Mouse (Mus musculus): ENCODE measurements around the gene Olfr785.
A peak's percentile ranks its signal among the peaks of the same experiment; 100 is the strongest.
"Not testable (repeated sequence)": the region's sequence is repeated elsewhere in the genome, so short reads cannot be mapped to it uniquely, and the experiment has no call there.

Gene Olfr785

DNA sequence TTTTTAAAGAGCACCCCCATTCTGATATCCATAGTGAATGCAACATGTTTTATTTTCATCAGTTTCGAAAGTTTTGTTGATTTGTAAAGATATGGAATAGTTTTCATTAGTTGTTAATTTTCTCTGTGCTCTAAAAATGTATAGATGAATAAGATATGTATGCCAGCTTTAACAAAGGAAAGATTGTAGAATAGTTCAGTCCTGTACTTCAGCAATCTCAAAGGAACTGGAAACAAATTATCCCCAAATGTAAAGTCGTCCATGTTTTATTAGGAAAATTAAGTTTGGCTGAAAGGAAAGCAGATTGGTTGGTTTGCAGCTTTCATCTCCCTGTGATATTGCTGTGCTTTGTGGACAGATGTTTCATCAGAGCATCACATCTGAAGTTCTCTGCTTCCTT, at the start of gene Olfr785:
Gene Olfr785 (plus strand): TSS at position 301 of the 400 bp plus-strand sequence.
- no peak for DNase-seq (ENCODE audit: low read depth)

DNA sequence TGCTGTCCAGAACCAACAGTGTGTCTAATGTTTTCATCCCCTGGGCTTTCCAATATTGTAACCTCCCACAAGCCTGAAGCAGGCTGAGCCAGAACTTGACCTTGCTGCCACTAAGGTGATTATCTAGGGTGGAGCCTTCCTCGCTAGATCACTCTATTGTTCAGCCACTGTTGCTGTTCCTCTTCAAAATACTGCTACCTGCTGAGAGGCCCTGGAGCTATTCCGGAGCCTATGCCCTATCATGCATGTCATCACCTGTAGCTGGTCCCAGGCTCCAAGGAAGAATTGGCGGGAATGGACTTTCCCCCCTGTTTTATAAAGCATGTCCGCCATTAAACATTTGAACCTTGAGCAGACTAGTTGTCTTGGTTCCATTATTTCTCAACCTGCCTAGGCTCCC, 48.7 kb upstream of the Olfr785 start:
- DNase-seq (ENCODE audit: low read depth): not testable (repeated sequence)

DNA sequence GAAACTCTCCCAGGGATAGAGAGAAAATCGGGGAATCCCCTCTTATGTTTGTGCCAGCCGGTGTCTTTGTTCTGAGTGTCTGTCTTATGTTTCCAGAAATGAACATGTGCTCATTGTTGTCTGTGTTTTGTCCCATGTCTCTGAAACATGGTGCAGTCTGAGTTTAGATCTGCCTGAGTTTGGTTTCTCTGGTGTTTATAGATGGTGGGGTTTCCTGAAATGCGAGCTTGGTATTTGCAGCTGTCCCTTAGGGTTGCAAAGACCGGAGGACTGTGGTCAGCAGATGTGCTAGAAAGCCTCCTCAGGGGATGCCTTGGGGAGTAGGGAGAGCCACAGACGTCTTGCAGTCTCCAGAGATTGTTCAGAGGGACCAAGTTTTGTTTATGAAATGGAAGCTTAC, 47.9 kb upstream of the Olfr785 start:
- no peak for DNase-seq (ENCODE audit: low read depth)

DNA sequence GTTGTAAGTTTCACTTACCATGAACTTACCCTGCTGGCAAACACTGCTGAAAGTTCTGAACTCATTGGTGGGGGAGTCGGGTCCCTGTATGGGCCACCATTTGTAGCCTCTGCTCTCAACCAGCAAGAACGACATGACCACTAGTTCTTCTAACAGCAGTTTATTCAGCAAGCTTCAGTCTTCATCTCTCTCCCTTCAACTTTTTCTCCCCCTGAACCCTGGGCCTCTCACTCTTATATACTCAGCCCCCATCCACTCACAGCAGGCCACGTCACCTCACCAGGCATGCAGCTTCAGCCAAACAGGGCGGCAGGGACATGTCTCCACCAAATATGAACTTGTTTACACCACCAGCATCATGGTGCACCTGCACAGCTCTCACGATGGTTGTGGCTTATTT, 31.2 kb upstream of the Olfr785 start:
- DNase-seq (ENCODE audit: low read depth): peak; percentile 44

DNA sequence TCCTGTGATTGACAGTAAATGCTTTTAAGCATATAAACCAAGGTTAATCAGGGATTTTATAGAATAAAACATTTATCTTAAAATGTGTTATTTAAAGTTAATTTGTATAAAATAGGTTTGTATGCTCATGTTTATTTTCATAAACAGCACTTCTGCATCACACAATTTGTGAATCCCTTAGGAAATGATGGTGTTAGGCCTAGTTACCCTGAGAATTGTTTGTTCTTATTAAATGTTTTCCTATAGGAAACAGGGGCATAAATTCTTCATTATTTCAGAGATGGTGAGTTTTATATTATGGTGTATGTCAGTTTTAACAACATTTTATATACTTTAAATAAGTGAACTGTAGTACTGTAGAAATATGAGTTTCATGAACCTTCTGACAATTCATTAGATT, 21.4 kb upstream of the Olfr785 start, which contains the start of gene Olfr784:
Gene Olfr784 (plus strand): TSS at position 301 of the 400 bp plus-strand sequence.
- DNase-seq (ENCODE audit: low read depth): no peak

DNA sequence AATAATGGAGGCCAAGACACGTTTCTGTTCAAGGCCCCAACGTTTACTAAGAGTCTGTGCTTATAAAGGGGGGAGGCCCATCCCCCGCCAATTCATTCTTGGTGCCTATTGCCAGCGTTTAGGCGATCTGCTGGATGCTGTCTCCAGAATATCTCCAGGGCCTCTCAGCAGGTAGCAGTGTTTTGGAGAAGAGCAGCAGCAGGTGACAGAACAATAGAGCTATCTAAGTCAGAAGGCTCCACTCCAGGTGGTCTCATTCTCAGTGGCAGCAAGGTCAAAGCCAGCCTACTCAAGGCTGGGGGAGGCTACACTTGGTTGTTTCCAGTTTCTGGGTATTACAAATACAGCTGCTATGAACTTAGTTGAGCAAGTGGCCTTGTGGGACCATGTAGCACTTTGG, 4.3 kb upstream of the Olfr785 start:
- DNase-seq (ENCODE audit: low read depth): no peak

DNA sequence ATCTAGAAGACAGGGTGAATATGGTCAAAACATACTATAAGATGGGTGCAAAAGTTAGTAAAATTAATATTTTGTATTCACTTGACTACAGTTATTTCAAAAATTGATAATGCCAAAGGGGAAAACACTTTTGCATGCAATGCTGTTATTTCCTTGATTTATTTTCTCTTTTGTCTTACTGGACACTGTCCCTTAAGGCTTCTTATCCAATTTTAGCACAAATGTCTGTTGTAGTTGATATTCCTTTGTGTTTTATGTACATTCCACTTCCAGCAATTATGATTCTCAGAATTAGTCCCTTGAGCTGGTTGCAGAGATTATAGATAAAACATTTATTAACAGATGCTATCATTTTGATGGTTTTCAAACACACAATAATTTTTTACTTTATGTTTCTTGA, 21.8 kb downstream of the Olfr785 start, which contains the start of gene Olfr786:
Gene Olfr786 (plus strand): TSS at position 301 of the 400 bp plus-strand sequence.
- no peak for DNase-seq (ENCODE audit: low read depth)

Measured in NIH3T3 (cell line).